8 mouse cellular contexts compared by ENCODE assay signal in the genomic region with DNA sequence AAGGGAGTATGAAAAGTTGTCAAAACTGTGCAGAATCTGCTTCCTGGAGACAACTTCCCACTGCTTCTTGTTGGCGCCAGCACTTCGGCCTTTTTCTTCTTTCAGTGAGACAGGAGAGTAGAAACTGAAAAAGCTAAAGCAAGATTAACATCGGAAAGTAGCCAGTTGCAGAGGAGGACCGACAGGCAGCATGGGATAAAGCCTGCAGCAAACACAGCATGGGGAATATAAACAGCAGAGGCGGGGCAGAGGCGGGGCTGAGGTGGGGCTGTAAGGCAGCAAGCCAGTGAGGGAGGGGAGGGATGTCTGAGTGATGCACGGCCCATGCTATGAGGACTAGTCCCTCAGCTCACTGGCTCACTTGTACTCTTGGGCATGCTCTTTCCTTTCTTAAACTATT.
DNase-seq lines count a peak whose midpoint lies in the region; ATAC-seq lines count a peak whose summit lies in the region.

No protein-coding gene starts in this region.

- 0 out of 2 replicates have a peak, but pooled peaks cover 5% of the 10 kb centered on the region for H3K4me1 ChIP-seq in embryonic facial prominence, embryonic 13.5 days
- peaks cover 5% of the 10 kb centered on the region; the same call in 1 of the 2 replicates for H3K4me1 ChIP-seq in midbrain, embryonic 13.5 days (replicated peaks)

- H3K27ac ChIP-seq in embryonic facial prominence, embryonic 13.5 days = no peak overlapping the region
- no peak overlapping the region for H3K27ac ChIP-seq in midbrain, embryonic 13.5 days

- H3K4me2 ChIP-seq in embryonic facial prominence, embryonic 13.5 days = peak overlapping the region; percentile 25
- 0 out of 2 replicates have a peak overlapping the region, but pooled peaks have one; percentile 6 for H3K4me2 ChIP-seq in midbrain, embryonic 13.5 days (replicated peaks)

- peak; percentile 39 to 67 for DNase-seq in cerebellum, postnatal 10 days
- no peak for DNase-seq in cerebellum, adult 9-10 months
- peak; percentile 12 for DNase-seq in layer of hippocampus, adult 9-11 months
- no peak for DNase-seq in layer of hippocampus, adult 8-10 months (ENCODE audit: low spot score in 2 of 2)

- no peak for ATAC-seq in embryonic facial prominence, embryonic 13.5 days (ENCODE audit: insufficient number of reproducible peaks, insufficient read depth, low FRiP score, low TSS enrichment, low read depth)
- ATAC-seq in midbrain, embryonic 13.5 days = no peak
- ATAC-seq in monocyte, adult 5-6 weeks (replicated peaks; ENCODE audit: insufficient number of reproducible peaks, low FRiP score, low TSS enrichment, poor library complexity, severe bottlenecking) = no peak
- ATAC-seq in CD4-positive, CD25-positive, alpha-beta regulatory T cell, adult 4 months = no peak

- H3K27me3 ChIP-seq in embryonic facial prominence, embryonic 13.5 days = no peaks in the 10 kb centered on the region
- H3K27me3 ChIP-seq in midbrain, embryonic 13.5 days = no peaks in the 10 kb centered on the region

- H3K36me3 ChIP-seq in embryonic facial prominence, embryonic 13.5 days = no peaks in the 10 kb centered on the region
- no peaks in the 10 kb centered on the region for H3K36me3 ChIP-seq in midbrain, embryonic 13.5 days

- H3K9ac ChIP-seq in embryonic facial prominence, embryonic 13.5 days = no peak overlapping the region
- H3K9ac ChIP-seq in midbrain, embryonic 13.5 days (replicated peaks) = 0 out of 2 replicates have a peak overlapping the region, but pooled peaks have one; percentile 10

- 17% methylated on average over 7 of the region's 7 CpGs for WGBS in embryonic facial prominence, embryonic 13.5 days
- 15% methylated on average over 7 of the region's 7 CpGs for WGBS in midbrain, embryonic 13.5 days

- no peaks in the 10 kb centered on the region for H3K9me3 ChIP-seq in embryonic facial prominence, embryonic 13.5 days
- no peaks in the 10 kb centered on the region for H3K9me3 ChIP-seq in midbrain, embryonic 13.5 days

- no peak overlapping the region for H3K4me3 ChIP-seq in embryonic facial prominence, embryonic 13.5 days
- H3K4me3 ChIP-seq in midbrain, embryonic 13.5 days (replicated peaks) = no peak overlapping the region

Comparison
In these comparisons a context has a peak if more than half of its experiments do, and no peak if none do; other contexts are left out.
1. DNase-seq: peak in cerebellum, postnatal 10 days (2 of 2) and layer of hippocampus, adult 9-11 months (single experiment); none in cerebellum, adult 9-10 months (single experiment) and layer of hippocampus, adult 8-10 months (0 of 2).